30 mouse cellular contexts compared by ENCODE assay signal in the genomic region with DNA sequence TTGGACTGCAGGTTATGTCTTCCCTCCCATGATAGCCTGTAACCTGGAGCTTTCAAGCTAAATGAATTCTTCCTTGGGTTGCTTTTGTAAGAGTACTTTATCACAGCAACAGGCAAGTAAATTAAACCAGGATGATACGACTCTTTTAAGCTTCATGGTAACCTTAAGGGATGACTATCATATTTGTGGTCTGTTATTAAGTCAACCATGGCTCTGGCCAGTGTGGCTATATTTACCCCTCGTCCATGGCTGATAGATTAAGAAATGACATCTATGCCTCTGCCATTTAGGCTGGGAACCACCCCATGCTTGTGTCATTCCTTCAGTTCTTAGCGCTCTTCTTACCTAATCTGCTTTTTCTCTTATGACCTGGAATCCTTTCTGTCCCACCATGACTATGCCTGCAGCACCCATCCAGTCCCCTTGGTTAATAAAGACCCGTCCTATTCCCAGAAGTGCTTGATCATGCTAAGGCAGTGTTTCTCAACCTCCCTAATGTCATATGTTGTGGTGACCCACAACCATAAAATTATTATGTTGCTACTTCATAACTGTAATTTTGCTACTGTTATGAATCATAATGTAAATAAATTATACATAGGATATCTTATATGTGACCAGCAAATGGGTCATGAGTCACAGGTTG.
"Had no signal": no experiment of that assay in that cellular context is flagged by ENCODE, and none has a peak within 500 bp of the region (broad histone marks: within the 10 kb centered on the region; RNA-seq: fewer than 3 reads in every experiment).

No protein-coding gene starts in this region.

- ATAC-seq: liver, embryonic 12.5 days; liver, postnatal 0 days; lung, postnatal 0 days; midbrain, embryonic 13.5 days; midbrain, embryonic 15.5 days had no signal

- H3K36me3 ChIP-seq: limb, embryonic 10.5 days; limb, embryonic 12.5 days; limb, embryonic 13.5 days; limb, embryonic 15.5 days; liver, embryonic 12.5 days; liver, embryonic 13.5 days; liver, embryonic 15.5 days; lung, embryonic 15.5 days; midbrain, embryonic 10.5 days; midbrain, embryonic 12.5 days; midbrain, embryonic 13.5 days; midbrain, embryonic 15.5 days; neural tube, embryonic 12.5 days had no signal

- H3K27ac ChIP-seq: limb, embryonic 10.5 days; limb, embryonic 12.5 days; limb, embryonic 13.5 days; limb, embryonic 15.5 days; liver, embryonic 12.5 days; liver, embryonic 13.5 days; liver, embryonic 14.5 days; liver, embryonic 15.5 days; lung, embryonic 15.5 days; macrophage; midbrain, embryonic 10.5 days; midbrain, embryonic 12.5 days; midbrain, embryonic 13.5 days; midbrain, embryonic 15.5 days; neural tube, embryonic 12.5 days had no signal

- H3K4me3 ChIP-seq: limb, embryonic 10.5 days; limb, embryonic 12.5 days; limb, embryonic 13.5 days; limb, embryonic 15.5 days; liver, embryonic 12.5 days; liver, embryonic 13.5 days; liver, embryonic 15.5 days; lung, embryonic 15.5 days; megakaryocyte, embryonic 14.5 days; midbrain, embryonic 10.5 days; midbrain, embryonic 12.5 days; midbrain, embryonic 13.5 days; midbrain, embryonic 15.5 days; myocyte; neural tube, embryonic 12.5 days had no signal

- H3K4me2 ChIP-seq: limb, embryonic 12.5 days; limb, embryonic 13.5 days; limb, embryonic 15.5 days; liver, embryonic 11.5 days; liver, embryonic 12.5 days; liver, embryonic 13.5 days; liver, embryonic 15.5 days; lung, embryonic 14.5 days; lung, embryonic 15.5 days; midbrain, embryonic 12.5 days; midbrain, embryonic 13.5 days; midbrain, embryonic 15.5 days; neural tube, embryonic 12.5 days had no signal

- H3K4me1 ChIP-seq: limb, embryonic 12.5 days; limb, embryonic 13.5 days; limb, embryonic 15.5 days; liver, embryonic 12.5 days; liver, embryonic 13.5 days; liver, embryonic 15.5 days; lung, embryonic 15.5 days; megakaryocyte, embryonic 14.5 days; midbrain, embryonic 10.5 days; midbrain, embryonic 12.5 days; midbrain, embryonic 13.5 days; midbrain, embryonic 15.5 days; neural tube, embryonic 12.5 days had no signal

- DNase-seq: left cerebral cortex, postnatal 4 days; liver; liver, embryonic 13.5 days; liver, postnatal 0 days; lung, adult 18-20 months; lung, adult 2 months; lung, embryonic 14.5 days; lung, postnatal 10 days; lung, postnatal 14 days; lung, postnatal 36 days; lung, postnatal 4 days; midbrain, embryonic 14.5 days had no signal

- H3K9ac ChIP-seq: limb, embryonic 12.5 days; limb, embryonic 13.5 days; limb, embryonic 15.5 days; liver, embryonic 12.5 days; liver, embryonic 13.5 days; liver, embryonic 14.5 days; liver, embryonic 15.5 days; liver, postnatal 0 days; lung, embryonic 14.5 days; lung, embryonic 15.5 days; midbrain, embryonic 12.5 days; midbrain, embryonic 13.5 days; midbrain, embryonic 15.5 days; neural tube, embryonic 12.5 days had no signal

- H3K9me3 ChIP-seq: limb, embryonic 10.5 days; limb, embryonic 12.5 days; limb, embryonic 13.5 days; limb, embryonic 15.5 days; liver, embryonic 12.5 days; liver, embryonic 13.5 days; liver, embryonic 15.5 days; lung, embryonic 15.5 days; megakaryocyte, embryonic 14.5 days; midbrain, embryonic 10.5 days; midbrain, embryonic 12.5 days; midbrain, embryonic 13.5 days; midbrain, embryonic 15.5 days; neural tube, embryonic 12.5 days had no signal

- H3K27me3 ChIP-seq: limb, embryonic 12.5 days; limb, embryonic 13.5 days; limb, embryonic 15.5 days; liver, embryonic 12.5 days; liver, embryonic 13.5 days; liver, embryonic 15.5 days; lung, embryonic 15.5 days; megakaryocyte, embryonic 14.5 days; midbrain, embryonic 12.5 days; midbrain, embryonic 13.5 days; midbrain, embryonic 15.5 days; neural tube, embryonic 12.5 days had no signal
